Mouse (Mus musculus) ES-E14 (cell line): Measurements from ENCODE around the gene Kif13a.

Experiments used
- HCFC1 ChIP-seq: IDR thresholded peaks from 2 replicates; pipeline ENCODE4 v1.6.1; 2012; ENCODE audit warnings: low read length, inconsistent platforms, borderline replicate concordance; ENCODE audit not compliant: insufficient read depth
- MAFK ChIP-seq: IDR thresholded peaks from 2 replicates; pipeline ENCODE4 v1.6.1; 2014; ENCODE audit warnings: mild to moderate bottlenecking, low read depth, low read length, inconsistent platforms; ENCODE audit not compliant: insufficient read depth

DNA sequence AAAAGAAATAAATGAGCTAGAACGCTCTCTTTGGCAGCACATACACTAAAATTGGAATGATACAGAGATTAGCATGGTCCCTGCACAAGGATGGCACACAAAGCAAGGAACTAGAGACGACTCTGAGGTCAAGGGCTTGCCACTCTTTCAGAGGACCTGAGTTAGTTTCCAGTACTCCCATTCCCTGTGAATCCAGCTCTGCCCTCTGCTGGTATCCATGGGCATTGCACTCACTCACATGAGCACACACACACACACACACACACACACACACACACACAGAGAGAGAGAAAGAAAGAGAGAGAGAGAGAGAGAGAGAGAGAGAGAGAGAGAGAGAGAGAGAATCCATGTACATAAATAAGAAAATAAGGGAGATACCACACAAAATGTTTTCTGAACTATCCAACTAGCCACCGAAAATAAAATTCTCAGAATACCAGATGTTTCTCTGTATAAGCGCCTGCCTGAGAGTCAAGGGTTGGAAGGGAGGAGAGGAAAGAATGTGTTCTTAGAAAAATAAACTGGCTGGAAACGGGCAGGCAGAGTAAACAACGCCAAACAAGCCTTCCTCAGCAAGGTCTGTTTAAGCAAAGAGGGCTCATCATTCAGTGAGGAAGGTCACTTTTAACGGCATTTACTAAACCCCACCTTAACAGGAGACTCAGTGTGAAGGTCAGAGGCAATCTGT, 27.0 kb downstream of the Kif13a start:
- TF ChIP-seq MAFK, result no peak
- TF ChIP-seq HCFC1, result no peak
